Mouse (Mus musculus) intestine, postnatal 0 days (tissue): Measurements from ENCODE around the gene 2310003L06Rik. TPM values are rescaled to one million over a fixed set of nuclear protein-coding genes. Genes with fewer than 3 reads are reported as not detected.

ENCODE experiments used
- ATAC-seq: fragments of 200-750 bp; cut with Nextera tagmentation; 2 replicates; pipeline ENCODE4 v1.8.0; 2017; ENCODE audit warnings: mild to moderate bottlenecking, moderate TSS enrichment, moderate library complexity
- H3K27ac ChIP-seq: fragments of 300-500 bp; sonication (generic); 2 replicates; pipeline ENCODE4 v1.5.1; 2014; ENCODE audit warnings: mild to moderate bottlenecking, low read depth, low read length, moderate library complexity
- H3K27me3 ChIP-seq: fragments of 300-500 bp; sonication (generic); replicated peaks from 2 replicates; pipeline ENCODE4 v1.6.1; 2014; ENCODE audit warnings: low read length, mixed read lengths; ENCODE audit not compliant: control insufficient read depth, insufficient read depth
- H3K36me3 ChIP-seq: fragments of 300-500 bp; sonication (generic); 2 replicates; pipeline ENCODE4 v1.6.1; 2014; ENCODE audit warnings: mild to moderate bottlenecking, moderate library complexity; ENCODE audit not compliant: control insufficient read depth, insufficient read depth
- H3K4me1 ChIP-seq: fragments of 300-500 bp; sonication (generic); replicated peaks from 2 replicates; pipeline ENCODE4 v1.6.1; 2014; ENCODE audit warnings: antibody characterized with exemption, low read length, mixed read lengths; ENCODE audit not compliant: control insufficient read depth, insufficient read depth
- H3K4me2 ChIP-seq: fragments of 300-500 bp; sonication (generic); replicated peaks from 2 replicates; pipeline ENCODE4 v1.6.1; 2014; ENCODE audit warnings: low read depth, mild to moderate bottlenecking, moderate library complexity
- H3K4me3 ChIP-seq: fragments of 300-500 bp; sonication (generic); 2 replicates; pipeline ENCODE4 v1.5.1; 2014; ENCODE audit warnings: low read depth, low read length
- H3K9ac ChIP-seq: fragments of 300-500 bp; sonication (generic); 2 replicates; pipeline ENCODE4 v1.6.1; 2014; ENCODE audit warnings: mild to moderate bottlenecking, low read depth, low read length
- H3K9me3 ChIP-seq: fragments of 300-500 bp; sonication (generic); 2 replicates; pipeline ENCODE4 v1.6.1; 2016; ENCODE audit warnings: mixed run types; ENCODE audit not compliant: control insufficient read depth
- CTCF ChIP-seq: sonication (generic); IDR thresholded peaks from 2 replicates; pipeline ENCODE4 v1.5.1; 2016; ENCODE audit warnings: low read depth, mild to moderate bottlenecking, control low read depth, antibody characterized with exemption, moderate library complexity
- WGBS: fragments of 180-500 bp; shearing (Covaris S2); extraction: QIAGEN DNeasy Blood & Tissue Kit; methylation state at CpG from one replicate; pipeline ENCODE4 v1.1.7; 2014; 5-methylcytosine and 5-hydroxymethylcytosine counted together
- polyA plus RNA-seq: library from polyadenylated mRNA; unstranded; fragments of >200 nt; fragmentation: Nextera tagmentation; extraction: Ambion mirVana; gene quantifications from 2 replicates; pipeline ENCODE4 v1.2.1, GENCODE M21; 2015

2310003L06Rik gene
- polyA plus RNA-seq, 1 experiment from 2014 or later: not detected

DNA sequence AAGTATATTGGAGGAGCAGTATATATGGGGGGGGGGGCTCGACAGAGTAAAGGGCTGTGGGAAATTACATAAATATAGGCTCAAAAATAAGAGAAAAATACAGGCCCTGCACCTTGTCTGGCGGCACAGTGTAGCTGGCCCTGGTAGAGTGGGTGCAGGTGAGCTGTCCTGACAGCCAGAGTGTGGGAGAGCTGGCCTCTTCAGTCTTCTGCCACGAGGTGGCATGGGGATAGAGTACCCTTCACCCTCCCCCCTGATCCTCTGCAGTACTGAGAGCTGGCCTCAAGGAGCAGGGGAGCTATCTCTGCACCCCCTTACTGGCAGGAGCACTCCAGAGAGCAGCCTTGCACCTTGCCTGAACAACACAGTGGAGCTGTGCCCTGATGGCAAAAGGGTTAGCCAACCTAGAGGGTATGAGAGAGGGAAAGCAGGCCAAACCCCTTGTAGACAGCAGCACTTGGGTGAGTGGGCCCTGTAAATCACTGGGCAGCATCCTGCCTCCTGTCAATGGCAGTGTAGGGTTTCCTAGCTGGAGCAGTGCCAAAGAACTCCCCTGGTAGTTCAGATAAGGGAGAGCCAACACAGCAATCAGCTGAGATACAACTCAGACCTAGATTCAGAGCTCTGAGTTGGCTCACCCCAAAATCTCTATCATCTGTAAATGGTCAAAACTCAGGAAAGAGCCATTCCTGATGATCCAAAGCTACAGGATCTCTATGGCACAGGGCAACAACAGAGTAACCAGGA is 13.4 kb downstream of the 2310003L06Rik start:
- H3K4me3 ChIP-seq: no peak overlapping the region
- WGBS: 50% methylated on average over 3 of the region's 3 CpGs
- no peak for TF ChIP-seq CTCF
- ATAC-seq: no peak
- no peaks in the 10 kb centered on the region for H3K36me3 ChIP-seq
- no peak overlapping the region for H3K27ac ChIP-seq
- no peaks in the 10 kb centered on the region for H3K27me3 ChIP-seq
- no peaks in the 10 kb centered on the region for H3K9me3 ChIP-seq
- no peaks in the 10 kb centered on the region for H3K4me1 ChIP-seq
- H3K4me2 ChIP-seq: no peak overlapping the region
- H3K9ac ChIP-seq: no peak overlapping the region

GRCm38 (mm10) chr5:88002249-88002648 is 33.0 kb downstream of the 2310003L06Rik start, which contains the start of gene Smr3a:
Smr3a (plus strand) TSS chr5:88002549.
- Histone ChIP-seq H3K27me3 (no peaks in the 10 kb centered on the region), H3K4me2 (no peak within 1 kb of the TSS), H3K4me1 (no peaks in the 10 kb centered on the region), H3K9me3 (no peaks in the 10 kb centered on the region), H3K36me3 (no peaks in the 10 kb centered on the region), H3K4me3 (no peak within 1 kb of the TSS), H3K27ac (no peak within 1 kb of the TSS), H3K9ac (no peak within 1 kb of the TSS)
- no peak for TF ChIP-seq CTCF
- ATAC-seq: no peak
- 83% methylated on average over 3 of the region's 3 CpGs for WGBS

DNA sequence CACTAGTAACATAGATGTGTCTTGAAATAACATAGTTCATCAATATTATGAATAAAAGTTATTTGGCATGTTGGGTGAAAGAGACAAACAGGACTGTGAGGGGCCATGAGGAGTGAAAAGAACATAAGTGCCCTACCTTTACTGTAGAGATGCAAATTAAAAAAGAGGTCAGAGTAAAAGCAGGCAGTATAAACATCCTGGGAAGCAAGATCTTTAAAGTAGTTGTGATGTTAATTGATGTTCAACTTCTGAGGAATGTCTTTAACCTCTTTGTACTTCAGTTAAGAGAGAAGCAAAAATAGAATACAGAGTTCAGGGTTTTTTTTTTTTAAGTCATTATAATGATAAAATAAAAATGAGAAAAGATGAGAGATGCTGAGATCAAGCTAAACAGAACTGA is 36.0 kb downstream of the 2310003L06Rik start:
- Histone ChIP-seq H3K9me3 (no peaks in the 10 kb centered on the region), H3K27ac (no peak overlapping the region), H3K27me3 (no peaks in the 10 kb centered on the region), H3K36me3 (no peaks in the 10 kb centered on the region), H3K4me1 (no peaks in the 10 kb centered on the region), H3K4me2 (no peak overlapping the region), H3K9ac (no peak overlapping the region), H3K4me3 (no peak overlapping the region)
- no peak for TF ChIP-seq CTCF
- no peak for ATAC-seq

Other genes starting within 250 kb of the 2310003L06Rik start
- gene Csn1s2a, start 194.9 kb upstream of the 2310003L06Rik start, polyA plus RNA-seq: 1.5 and 5.5 TPM in 2 replicates
- gene Csn1s2b, start 161.4 kb upstream of the 2310003L06Rik start, polyA plus RNA-seq: 0.21 TPM in 1 of 2 replicates, not detected in the other
- not detected in 2 replicates for gene Prr27, start 143.8 kb upstream of the 2310003L06Rik start, polyA plus RNA-seq
- not detected in 2 replicates for gene Odam, start 84.4 kb upstream of the 2310003L06Rik start, polyA plus RNA-seq
- 0.97 and 2.3 TPM in 2 replicates for gene Csn3, start 43.9 kb upstream of the 2310003L06Rik start, polyA plus RNA-seq
- gene Gm28434, start 58 bp downstream of the 2310003L06Rik start, polyA plus RNA-seq: not detected in 2 replicates
- not detected in 2 replicates for gene Cabs1, start 10.0 kb downstream of the 2310003L06Rik start, polyA plus RNA-seq
- gene Smr3a, start 33.1 kb downstream of the 2310003L06Rik start, polyA plus RNA-seq: not detected in 2 replicates
- not detected in 2 replicates for gene Smr2, start 117.1 kb downstream of the 2310003L06Rik start, polyA plus RNA-seq
- gene Gm11116, start 142.1 kb downstream of the 2310003L06Rik start, polyA plus RNA-seq: not detected in 2 replicates
- gene Gm11115, start 184.6 kb downstream of the 2310003L06Rik start, polyA plus RNA-seq: not detected in 2 replicates